Mouse (Mus musculus): ENCODE data around the gene Litaf.

GRCm38 (mm10) chr16:11073060-11073459 is 7.1 kb upstream of the Litaf start:
- TF ChIP-seq CTCF (IDR thresholded peaks at IDR 0.05; ENCODE audit: low read depth), result no peak
- no peak for TF ChIP-seq EP300 (optimal IDR thresholded peaks at IDR 0.05)

Measured in stomach, postnatal 0 days (tissue).